Mouse (Mus musculus) fibroblast of lung, adult 2 months (primary cell): ENCODE results near the gene Entpd7.

ENCODE experiments used
- DNase-seq: peaks from one replicate; pipeline ENCODE4 v3.0.0-alpha.2; 2011; ENCODE audit warnings: low read depth

Gene Entpd7

DNA sequence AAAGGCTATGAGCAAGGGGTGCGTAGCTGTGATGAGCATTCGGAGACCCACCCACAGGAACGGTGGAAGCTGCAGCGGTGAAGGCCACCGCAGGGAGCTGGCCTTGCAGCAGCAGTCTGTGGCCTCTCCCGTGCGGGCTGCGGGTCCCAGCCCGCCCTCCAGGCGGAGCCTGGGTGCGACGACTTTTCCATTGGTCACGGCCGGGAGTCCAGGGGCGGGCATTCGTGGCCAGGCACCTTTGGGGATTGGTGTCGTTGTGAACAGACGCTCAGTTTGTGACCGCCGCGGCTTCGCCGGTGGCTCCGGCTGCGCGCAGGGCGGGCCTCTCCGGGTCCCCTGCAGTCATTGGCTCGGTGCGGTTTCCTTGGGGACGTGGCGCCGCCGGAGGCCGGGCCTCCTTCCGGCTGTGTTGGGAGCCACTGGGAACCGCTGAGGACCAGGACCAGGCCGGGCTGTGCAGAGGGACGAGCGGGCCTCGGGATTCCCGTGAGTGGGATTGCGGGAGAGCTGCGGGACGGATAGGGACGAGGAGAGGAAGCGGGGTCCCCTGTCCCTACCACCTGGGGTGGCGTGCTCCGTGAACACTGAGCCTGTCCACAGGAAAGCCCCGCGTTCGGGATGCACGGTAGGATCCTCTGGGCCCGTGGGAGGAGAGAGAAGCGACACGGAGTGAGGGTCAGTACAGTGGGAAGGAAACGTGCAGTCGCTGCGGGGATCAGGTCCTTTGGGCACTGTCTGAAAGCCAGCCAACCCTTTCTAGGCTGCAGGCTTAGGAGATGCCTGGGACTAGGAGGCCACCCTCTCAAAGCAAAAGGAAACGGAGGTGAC, at the start of gene Entpd7:
Entpd7 (plus strand) TSS at position 254 of the 828 bp plus-strand sequence.
- peak; percentile 83 for DNase-seq

DNA sequence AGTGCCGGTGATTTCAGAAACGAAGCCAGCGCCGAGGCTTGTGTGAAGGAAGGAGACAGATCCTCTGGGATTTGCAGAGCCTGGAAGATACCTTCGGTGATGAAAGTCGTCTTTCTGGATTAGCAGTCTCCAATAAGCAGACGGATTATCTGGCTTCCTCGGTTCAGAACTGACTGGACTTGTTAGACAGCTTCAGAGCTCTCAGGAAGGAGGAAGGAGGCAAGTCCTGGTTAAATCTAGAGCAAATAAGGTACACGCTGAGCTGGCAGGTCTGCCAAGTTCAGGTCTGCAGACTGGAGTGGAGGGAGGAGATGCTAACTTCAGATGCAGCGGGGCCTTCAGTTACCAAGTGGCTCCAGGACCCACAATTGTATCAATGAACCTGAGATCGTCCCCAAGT, 47.6 kb upstream of the Entpd7 start:
- DNase-seq: no peak

DNA sequence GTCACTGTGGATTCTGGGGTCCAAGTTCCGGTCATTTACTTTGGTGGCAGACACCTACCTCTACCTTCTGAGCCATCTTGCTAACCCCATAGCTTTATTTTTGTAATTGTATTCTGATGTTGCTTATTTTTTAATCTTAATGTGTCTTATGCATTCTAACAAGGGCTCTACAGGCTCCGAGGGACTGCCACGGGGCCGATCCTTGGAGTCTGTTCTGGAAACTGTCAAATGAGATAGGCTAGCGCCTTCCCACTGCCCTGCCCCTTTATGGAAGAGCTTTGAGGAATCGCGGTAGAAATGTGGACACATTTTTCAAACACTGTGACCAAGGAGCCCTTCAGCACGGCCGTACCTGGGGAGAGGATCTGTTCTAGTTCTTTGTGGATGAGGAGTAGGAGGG, 46.6 kb upstream of the Entpd7 start:
- no peak for DNase-seq

DNA sequence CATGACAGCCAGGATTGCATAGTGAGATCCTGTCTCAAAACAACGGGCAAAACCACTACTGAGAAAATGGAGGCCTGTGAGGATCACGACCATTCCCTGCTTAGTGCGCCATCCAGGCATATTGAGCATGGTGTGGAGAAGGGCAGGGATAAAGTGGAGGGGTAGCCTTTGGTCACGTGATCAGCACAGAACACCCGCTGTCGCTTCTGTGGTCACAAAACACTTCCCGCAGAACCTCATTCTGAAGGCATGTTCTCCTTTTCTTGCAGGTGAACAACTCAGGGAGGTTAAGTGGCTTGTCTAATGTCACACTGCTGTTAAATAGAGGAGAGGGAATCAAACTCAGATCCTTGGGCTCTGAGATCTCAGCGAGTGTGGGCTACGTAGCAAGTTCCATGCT, 44.0 kb upstream of the Entpd7 start:
- no peak for DNase-seq

DNA sequence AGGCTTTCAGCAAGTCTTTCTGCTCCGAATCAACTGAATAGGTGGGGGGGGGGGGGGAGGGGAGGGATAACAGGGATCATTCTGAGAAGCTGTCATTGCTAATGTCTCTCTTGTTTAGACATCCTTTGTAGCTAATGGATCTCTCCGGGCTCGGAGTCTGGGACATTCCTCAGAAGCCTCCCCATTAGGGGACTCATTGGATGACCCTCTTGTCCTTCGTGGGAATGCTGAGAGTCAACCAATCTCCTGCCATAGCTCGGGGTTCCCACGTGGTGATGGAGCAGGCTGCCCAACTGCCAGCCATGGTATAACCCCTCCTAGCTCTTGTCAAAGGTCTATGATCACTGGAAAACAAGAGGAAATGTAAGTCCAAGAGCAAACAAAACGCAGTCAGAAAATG, 42.6 kb upstream of the Entpd7 start:
- no peak for DNase-seq

DNA sequence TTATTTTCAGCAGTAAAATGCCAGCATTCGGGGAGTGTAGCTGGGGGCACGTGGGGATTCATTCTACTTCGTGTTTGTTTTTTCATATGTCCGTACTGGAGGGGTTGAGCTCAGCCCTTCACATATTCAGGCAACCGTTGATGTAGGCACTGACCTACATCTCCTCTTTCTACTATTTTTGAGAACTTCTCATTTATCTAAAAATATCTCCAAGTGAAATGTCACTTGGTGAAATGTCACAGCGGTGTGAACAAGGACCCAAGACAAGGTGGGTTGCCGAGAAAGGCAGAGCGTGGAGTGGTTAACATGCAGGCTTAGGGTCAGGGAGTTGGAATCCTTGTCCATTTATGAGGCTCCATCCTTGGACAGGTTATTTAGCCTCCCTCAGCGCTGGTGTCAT, 42.2 kb upstream of the Entpd7 start:
- no peak for DNase-seq

DNA sequence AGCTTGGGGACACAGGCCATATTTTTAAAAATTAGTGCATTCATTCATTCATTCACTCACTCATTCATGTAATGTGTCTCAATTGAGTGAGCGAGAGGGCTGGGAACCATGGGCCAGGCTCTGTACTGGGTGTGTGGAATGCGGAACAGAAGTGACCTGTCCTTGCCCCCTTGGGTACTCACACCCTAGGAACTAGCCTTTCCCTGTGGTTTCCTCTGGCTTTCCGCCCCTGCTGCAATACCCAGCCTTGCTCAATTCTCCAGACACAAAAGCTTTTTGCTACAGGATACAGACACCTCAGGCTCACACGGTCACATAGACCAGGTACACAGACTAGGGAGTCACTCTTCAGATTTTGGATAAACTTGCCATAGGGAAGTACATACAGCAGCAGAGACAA, 41.1 kb upstream of the Entpd7 start:
- DNase-seq: no peak

DNA sequence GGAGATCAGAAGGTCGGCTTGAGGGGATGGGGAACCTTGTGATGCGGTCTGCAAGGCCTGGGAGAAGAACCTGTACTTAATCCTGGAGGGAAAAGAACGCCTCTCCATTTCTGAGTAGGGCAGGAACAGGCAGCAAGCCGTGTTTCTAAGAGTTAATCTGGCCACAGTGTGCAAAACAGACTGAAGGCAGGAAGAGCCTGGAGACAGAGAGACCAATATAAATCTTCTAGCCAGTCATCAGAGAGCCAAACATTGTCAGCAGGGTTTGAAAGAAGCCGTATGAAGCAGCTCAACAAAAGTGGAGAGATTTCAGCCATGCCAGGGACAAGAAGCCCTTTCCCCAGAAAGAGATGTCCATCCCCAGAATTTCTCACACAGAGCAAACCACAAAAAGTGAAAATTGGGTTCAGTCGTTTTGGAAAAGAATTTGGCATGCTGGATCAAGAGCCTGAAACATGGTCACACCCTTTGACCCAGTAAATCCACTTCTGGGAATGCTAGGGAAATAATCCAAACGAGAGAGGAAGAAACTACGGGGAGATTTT, 38.2 kb upstream of the Entpd7 start:
- no peak for DNase-seq

DNA sequence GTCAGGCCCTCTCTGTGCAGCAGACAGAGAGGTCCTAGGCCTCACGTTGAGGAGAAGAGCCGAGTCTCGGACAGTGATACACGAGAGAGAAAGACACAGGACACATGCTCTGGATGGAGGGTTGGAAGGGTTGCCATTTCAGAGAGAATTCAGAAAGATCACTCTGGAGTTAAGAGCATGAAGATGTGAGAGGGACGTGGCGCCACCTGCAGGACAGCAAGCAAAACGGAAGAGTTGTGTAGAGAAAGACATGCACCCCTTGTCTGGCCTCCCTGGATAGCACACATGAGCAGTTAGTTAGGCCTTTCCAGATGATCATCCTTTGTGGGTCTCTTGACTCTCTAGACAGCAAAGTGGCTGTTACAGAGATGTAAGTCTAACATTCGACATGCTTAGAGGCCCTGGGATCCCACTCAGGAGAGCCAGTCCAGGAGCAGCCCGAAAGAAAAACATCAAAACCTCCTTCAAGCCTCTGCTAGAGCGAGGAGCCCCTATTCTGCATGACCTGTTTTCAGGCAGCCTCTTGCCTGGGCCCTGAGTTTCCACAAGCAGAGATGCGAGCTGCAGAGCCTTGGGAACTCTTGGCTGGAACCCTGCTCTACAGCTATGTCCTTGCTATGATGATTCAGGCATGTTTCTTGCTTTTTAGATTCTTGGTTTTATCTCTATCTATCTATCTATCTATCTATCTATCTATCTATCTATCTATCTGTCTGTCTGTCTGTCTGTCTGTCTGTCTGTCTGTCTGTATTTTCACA, 33.6 kb upstream of the Entpd7 start:
- DNase-seq: no peak

DNA sequence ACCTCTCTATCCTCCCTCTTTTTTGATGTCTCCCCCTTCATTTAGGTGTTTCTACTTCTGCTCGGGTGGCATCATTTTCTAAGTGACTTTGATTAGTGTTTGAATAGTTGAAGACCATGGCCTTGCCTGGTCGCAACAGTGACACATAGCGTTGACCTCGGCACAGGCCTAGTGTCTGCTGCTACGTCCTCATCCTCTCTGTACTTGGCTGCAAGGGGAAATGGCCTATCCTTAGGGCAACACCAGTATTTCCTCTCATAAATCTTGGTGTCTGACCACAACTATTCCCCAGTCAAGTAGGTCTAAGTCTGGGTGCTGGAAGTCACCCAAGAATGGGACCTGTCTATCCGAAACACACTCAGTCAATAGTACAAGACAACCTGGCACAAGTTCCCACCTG, 29.8 kb upstream of the Entpd7 start:
- no peak for DNase-seq

DNA sequence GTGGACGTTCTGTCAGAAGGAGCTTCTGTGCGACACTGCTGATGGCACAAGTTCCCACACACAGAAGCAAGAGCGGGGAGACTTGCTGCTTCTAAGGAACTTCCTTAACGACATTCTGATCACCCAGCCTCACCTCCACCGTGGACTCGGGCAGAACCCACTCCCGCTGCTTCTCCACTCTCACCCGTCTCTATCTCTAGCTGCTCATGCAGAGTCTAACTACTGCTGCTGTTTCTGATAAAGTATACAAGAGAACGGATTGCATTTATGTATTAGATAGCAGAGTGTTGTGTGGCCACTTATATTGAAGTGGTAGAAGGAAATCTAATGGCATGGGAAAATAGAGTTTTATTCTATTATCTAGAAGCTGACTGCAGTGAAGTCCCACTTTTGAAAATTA, 28.7 kb upstream of the Entpd7 start:
- no peak for DNase-seq

DNA sequence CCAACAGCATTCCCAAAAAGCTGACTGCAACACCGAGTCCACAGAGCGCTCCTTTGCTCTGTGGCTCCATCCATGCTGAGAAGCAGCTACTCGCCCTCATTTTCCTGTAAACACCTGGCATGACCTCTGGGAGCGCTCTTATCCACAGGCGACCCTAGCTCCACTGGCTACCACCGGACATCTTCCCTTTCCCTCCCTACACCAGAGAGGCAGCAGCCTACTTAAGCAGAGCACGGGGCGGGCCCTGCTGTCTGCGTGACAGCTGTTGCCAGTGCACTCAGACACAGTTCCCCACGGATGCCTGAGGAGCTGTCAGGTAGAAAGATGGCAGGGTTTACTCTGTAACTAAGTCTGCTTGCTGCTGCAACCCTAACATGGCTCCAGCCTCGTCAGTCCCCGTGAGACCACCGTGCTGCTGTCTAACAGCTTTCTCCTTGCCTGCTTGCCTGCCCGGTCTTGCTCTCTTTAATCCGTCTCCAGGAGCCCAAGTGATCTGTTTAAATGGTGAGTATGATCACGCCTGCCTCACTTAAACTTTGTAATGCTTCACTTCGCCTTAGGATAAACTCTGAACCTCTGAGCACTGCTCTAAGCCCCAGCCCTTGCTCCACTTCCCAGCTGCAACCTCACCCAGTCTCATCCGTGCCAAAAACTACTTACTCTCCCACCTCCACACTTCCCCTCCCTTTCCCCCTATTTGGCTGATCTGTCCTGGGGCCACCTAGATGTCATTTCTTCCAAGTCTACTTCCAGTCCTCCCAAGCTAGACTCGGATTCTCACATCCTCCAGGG, 27.1 kb upstream of the Entpd7 start:
- DNase-seq: no peak

DNA sequence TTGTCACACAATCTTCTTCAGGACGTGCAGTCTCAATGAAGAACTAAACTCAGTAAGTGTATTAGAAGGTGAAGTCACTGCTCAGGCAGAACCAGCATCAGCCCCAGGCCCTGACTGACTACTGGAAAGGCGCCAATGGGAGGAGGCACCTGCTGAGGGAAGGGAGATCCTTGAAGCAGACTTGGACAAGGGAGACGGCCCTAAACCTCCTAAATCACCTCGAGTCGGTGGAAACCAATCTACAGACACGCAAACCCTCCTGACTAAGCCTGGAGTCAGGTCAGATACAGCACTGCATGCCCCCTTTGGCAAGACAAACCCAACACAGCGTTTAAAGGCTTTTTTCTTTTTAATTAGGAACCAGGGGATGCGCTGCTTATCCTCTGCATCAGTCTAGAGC, 26.0 kb upstream of the Entpd7 start:
- no peak for DNase-seq

DNA sequence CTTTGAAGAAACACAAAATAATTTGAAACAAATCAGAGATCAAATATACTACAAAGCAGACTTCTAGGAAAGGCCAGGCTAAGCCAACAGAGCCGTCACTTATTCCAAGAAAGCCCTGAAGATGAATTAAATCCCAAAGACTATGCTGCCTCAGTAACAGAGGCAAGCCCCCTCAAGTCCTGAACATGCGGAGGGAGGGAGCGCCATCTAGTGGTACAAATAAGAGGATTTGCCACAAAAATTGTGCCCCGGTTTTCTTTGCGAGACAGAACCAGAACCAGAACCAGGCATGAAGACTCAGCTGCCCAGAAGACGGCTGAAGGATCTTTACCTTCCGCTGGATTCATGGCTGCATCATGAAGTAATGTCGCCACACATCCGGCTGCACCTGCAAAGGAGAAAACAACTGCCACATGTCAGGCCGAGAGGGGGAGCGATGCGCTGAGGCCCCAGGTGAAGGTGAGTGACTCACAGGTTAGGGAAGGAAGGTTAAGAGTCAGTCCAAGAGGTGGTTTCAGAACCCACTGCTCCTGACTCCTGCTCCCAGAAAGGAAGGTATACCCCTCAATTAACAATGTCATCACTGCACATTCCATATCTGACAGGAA, 23.9 kb upstream of the Entpd7 start:
- no peak for DNase-seq

DNA sequence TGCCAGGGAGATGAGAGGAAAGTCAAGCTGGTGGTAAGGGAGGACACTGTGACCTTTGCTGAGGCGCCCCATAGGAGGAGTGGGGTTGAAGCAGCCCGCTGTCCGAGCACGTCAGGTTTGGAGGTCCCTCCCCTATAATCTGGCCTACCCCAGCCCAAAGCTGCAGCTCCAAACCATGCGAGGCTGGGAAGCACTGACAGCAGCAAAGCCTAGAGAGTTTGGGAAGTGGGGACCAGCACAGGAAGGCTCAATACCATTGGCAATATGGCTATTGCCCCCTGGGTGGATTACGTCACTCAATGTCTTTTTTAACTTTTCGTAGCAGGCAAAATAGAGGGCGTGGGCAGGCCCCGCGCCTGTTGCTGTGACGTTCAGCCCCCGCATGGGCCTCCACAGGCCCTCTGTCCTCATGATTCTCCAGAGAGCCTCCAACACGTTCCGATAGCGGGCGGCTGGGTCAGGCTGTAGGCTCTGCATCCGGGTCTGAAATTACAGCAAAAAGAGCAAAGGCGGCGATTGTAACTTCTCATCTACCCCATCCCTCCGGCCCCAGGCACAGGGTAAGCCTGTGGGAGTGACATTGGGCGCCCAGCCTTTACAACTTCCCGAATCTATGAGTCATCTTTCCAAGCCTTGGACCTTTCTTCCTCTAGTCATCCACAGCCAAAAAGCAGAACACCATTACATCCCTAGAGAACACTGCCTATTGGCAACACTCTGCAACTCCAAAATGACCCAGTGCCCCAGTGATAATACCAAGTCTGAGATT, 22.6 kb upstream of the Entpd7 start:
- no peak for DNase-seq

DNA sequence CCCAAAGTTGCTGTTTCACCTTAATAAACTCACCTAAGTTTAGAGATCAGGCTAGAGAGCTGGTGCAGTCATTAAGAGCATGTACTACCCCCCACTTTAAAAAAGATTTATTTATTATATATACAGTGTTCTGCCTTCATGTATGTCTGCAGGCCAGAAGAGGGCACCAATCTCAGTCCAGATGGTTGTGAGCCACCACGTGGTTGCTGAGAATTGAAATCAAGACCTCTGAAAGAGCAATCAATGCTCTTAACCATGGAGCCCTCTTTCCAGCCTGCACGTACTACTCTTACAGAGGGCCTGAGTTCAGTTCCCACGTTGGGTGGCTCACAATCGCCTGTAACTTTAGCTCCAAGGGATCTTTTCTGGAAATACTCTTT, 22.1 kb upstream of the Entpd7 start:
- DNase-seq: no peak

DNA sequence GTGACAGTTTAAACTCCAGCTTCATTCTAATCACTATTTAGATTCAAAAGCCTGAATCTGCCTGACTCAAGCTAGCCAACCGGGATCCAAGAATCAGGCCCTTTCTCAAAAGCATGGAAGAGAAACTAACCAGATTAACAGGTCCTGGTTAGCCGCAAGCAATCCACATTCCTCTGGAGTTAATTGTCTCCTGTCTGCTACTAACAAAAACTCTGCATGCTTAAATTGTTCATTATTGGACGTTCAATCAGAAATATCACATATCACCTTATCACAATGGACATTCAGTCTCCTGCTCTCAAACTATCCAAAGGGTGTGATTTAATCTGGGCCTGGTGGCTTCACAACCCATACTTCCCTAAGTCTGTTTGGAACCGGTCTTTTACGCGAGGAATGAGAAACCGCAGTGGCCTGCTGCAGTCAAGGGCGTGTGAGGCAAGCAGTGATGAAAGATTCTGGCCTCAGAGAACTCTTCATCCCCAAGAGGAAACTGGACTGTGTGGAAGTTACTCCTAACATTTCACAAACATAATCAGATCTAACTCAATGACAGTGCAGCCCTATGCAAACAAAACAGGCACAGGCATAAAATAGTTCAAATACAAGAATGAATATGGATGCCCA, 20.2 kb upstream of the Entpd7 start:
- DNase-seq: no peak

DNA sequence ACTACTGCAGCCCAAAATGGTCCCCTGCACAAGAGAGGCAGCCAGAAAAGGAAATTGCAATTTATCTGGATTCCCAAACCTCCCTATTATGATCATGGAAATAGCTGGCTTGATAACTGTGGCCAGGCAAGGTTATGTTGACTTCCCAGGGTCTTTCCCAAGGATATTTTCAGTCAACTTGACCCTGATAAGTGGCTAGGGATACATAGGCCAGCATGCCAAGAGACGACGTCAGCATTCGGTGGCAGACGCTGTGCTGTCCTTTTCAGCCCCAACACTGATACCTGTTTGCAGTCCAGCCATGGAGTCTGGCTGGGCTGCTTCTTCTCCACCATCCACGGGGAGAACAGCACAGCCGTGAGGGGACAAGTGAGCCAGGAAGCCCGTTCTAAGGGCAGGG, 18.4 kb upstream of the Entpd7 start:
- DNase-seq: no peak

DNA sequence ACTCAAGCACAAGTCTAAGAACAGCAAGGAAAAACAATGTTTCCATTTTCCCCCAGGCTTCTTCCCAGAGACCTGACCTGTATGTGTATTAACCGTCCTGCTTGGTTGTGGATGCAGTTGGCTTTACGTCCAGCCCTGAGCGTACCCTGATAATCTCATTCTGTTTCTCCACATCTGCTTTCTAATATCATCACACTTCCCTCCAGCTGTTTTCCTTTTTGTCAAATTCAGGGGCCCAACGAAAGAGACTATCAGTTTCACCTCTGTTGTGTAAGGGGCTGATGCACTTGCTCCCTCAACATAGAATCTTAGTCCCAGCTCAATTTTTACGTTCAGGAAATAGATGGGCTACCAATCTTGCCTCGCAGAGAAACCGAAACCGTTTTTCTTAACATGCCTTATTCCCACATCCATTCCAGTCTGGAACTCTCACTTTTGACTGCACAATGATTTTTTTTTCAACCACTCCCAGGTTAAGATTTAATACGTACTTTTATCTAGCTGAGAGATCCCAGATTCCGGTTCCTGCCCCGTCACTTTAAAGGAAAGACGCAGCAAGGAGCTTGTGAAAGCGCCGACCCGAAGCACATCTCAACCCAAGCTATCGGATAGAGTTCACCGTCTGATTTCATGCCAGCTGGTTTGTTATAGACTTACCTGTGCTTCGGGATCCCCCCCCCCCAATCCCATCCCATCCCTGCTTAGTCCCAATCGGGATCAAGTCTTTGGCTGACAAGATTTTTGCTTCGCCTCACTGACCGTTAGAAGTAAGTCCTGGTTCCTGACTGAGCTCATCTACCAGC, 15.8 kb upstream of the Entpd7 start:
- no peak for DNase-seq

DNA sequence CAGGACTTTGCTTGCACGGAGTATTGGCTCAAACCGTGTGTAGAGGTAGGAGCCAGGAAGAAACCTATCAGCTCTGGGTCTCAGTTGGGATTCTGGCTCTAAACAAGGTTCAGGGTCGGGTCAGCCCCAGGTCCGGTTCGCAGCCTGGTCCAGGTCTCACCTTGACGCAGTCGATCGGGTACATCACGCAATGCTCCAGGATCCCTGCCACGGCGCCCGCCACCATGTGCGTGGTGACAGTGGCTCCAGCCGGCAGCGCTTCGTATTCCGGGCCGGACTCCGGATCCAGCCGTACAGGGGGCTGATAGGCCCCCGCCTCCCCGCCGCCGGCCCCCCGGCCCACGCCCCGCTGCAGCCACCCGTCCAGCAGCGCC, 15.2 kb upstream of the Entpd7 start:
- no peak for DNase-seq
